Mouse (Mus musculus): ENCODE measurements around the gene Aldh3b1. TPM values are rescaled to one million over a fixed set of nuclear protein-coding genes. Genes with fewer than 3 reads are reported as not detected.
"Not testable (repeated sequence)": the region's sequence is repeated elsewhere in the genome, so short reads cannot be mapped to it uniquely, and the experiment has no call there.

The Aldh3b1 gene
- total RNA-seq (2021): 1 to 10 TPM; 2.8 to 3.0 TPM

DNA sequence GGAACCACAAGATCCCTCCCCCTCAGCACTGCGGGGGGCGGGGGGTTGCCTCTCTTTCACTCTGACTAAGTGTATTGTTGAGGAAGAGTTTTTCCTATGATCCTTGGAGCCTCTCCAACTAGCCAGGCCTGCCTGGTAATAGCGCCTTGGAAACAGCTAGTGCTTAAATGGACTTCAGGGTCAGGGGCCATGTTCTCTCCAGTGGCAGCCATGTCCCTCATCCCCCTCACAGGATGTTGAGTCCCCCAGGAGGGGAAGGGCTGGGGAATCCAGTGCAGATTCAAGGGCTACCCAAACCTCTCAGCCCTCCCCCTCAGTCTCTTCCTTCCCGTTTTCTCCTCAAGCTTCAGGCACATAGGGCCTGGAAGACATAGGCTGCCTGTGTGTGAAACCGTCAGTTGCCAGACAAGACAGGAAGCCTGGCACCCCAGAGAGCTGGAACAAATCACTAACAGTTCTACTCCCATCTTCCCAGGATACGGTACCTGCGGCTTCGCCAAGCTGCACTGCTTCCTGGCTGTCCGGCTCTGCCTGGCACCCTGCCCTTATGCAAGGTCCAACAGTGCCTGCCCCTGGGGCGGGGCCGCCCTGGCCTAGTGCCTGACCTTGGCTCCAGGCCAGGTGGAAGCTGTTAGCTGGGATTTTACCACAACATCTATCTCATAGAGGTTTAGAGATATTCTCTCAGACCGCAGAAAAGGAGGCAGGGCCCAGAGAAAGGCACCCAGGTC, at the start of gene Aldh3b1:
Gene Aldh3b1, minus strand, starts transcription at position 598 of the 731 bp plus-strand sequence.
- DNase-seq: peak; percentile 56 to 64

- DNase-seq: no peak
Observed at GRCm38 (mm10) chr19:3975866-3976265, 46.3 kb upstream of the Aldh3b1 start.

DNA sequence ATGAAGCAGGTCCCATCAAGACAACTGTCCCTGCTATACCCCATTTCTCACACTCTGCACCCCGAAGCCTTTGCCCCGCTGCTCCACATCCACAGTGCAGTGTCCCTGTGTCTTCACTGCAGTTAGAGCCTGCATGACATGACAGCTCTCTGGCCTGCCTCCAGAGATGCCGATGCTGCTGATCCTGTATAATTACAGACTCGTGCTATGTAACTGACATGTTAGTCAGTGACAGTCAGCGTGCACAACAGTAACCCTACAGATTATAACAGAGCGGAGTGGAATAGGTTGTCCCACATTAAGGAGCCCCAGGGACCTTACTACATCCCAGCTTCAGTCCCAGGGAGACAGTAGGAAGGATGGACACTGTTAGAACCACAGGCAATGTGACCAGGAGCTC, 45.0 kb upstream of the Aldh3b1 start:
- not testable (repeated sequence) for DNase-seq

DNA sequence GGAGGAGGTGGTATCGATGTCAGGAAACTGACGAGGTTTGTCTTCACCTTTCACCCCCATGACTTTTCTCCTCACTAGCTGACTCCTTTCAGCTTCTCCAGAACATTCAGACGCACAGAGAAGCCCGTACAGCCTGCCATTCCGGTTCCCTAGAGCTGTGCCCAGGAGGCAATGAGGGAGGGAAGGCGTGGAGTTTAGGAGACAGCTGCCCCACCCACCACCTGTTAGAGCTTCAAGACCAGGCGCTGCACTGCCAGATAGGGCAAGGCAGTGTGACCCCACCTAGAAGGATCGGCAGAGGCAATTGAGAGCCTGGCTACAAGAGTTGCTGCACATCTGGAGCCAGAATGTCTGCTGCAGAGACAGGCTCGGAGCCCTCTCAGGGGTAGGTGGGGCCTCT, 42.6 kb upstream of the Aldh3b1 start, which contains the start of gene Aldh3b2:
Gene Aldh3b2, plus strand, starts transcription at position 100 of the 400 bp plus-strand sequence.
- no peak for DNase-seq

DNA sequence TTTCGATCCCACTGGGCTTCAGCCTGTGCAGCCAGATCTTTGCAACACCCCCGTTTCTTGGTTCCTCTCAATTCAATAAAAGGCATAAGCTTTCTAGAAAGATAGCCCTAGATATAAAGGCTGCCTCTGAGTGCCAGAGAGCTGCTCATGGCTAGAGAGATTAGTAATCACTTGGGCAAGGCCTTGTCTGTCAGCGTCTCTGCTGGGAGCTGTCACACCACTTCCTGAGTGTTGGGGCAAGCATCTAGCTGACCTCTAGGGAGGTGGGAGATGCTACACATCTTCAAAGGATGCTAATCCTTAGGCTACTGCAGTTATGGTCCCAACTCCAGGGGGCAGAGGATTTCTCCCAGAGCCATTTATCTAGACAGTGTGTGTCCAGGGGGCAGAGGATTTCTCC, 37.6 kb upstream of the Aldh3b1 start:
- no peak for DNase-seq

- DNase-seq: no peak
Observed at GRCm38 (mm10) chr19:3966330-3967075, 36.9 kb upstream of the Aldh3b1 start.

DNA sequence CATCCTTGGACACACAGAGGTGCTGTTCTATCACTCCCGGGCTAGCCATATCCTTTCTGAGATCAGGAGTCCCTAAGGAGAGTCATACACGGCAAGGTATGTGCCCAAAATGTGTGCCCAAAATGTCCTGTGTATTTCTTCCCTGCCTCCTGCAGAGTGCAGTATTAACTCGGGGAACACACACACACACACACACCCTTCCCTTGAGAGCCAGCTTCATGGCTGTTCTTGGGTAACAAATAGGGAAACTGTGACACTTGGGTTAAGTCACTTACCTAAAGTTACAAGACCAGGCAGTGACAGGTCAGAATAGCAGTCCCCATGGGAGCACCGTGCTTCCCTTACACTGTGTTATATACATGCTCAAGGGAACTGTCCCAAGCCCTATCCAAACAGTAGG, 34.4 kb upstream of the Aldh3b1 start:
- DNase-seq: no peak

GRCm38 (mm10) chr19:3962469-3962868, 32.9 kb upstream of the Aldh3b1 start:
- DNase-seq: no peak

DNA sequence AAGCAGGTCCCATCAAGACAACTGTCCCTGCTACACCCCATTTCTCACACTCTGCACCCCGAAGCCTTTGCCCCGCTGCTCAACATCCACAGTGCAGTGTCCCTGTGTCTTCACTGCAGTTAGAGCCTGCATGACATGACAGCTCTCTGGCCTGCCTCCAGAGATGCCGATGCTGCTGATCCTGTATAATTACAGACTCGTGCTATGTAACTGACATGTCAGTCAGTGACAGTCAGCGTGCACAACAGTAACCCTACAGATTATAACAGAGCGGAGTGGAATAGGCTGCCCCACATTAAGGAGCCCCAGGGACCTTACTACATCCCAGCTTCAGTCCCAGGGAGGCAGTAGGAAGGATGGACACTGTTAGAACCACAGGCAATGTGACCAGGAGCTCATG, 32.2 kb upstream of the Aldh3b1 start:
- DNase-seq: not testable (repeated sequence)

- DNase-seq: no peak
Observed at GRCm38 (mm10) chr19:3960211-3960610, 30.6 kb upstream of the Aldh3b1 start.

GRCm38 (mm10) chr19:3959030-3959429, 29.4 kb upstream of the Aldh3b1 start:
- no peak for DNase-seq

- DNase-seq: no peak
Observed at GRCm38 (mm10) chr19:3958470-3958869, 28.9 kb upstream of the Aldh3b1 start, which contains the start of gene Aldh3b3. TSS of gene Aldh3b3 (plus strand) at chr19:3958645.

GRCm38 (mm10) chr19:3957296-3958036, 27.9 kb upstream of the Aldh3b1 start:
- not testable (repeated sequence) for DNase-seq

- DNase-seq: no peak
Observed at GRCm38 (mm10) chr19:3955804-3956203, 26.2 kb upstream of the Aldh3b1 start.

DNA sequence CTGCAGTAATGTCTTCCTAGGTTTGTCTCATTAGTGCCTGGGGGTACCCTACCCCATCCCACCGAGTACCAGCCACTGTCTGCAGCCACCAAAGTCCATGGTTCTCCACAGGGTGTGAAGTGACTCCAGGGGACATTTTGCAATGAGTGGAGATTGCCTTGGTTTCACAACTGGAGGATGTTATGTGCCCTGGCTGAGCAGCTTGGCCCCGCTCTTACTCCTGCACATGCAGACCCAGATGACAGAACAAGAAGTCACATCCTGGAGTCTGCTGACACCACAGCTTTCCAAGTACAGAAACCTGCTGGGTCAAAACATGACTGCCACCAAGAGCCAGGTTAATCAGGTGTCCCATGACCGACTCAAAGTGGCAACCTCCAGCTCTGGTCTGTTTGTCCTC, 25.4 kb upstream of the Aldh3b1 start:
- DNase-seq: no peak

- DNase-seq: no peak
Observed at GRCm38 (mm10) chr19:3952099-3952498, 22.5 kb upstream of the Aldh3b1 start.

- DNase-seq: no peak
Observed at GRCm38 (mm10) chr19:3951461-3951860, 21.9 kb upstream of the Aldh3b1 start.

DNA sequence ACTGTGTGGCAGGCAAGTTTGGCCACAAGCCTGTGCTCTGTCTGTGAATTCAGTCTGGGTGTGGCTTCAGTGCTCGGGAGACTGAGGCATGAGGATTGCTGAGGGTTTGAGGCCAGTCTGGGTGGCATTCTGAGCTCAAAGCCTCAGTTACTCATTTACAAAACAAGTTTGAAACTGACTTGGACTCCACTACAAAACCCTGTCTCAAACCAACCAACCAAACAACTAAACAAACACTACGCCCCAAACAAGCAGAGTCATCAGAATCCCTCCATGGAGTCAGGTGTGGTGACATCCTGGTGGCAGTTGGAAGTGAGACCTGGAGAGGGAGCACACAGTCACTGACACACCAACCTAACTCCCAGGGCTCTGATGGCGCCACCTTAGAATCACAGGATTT, 20.7 kb upstream of the Aldh3b1 start:
- no peak for DNase-seq

GRCm38 (mm10) chr19:3948546-3948945, 18.9 kb upstream of the Aldh3b1 start:
- DNase-seq: no peak

- DNase-seq: no peak
Observed at GRCm38 (mm10) chr19:3947813-3948212, 18.2 kb upstream of the Aldh3b1 start.

DNA sequence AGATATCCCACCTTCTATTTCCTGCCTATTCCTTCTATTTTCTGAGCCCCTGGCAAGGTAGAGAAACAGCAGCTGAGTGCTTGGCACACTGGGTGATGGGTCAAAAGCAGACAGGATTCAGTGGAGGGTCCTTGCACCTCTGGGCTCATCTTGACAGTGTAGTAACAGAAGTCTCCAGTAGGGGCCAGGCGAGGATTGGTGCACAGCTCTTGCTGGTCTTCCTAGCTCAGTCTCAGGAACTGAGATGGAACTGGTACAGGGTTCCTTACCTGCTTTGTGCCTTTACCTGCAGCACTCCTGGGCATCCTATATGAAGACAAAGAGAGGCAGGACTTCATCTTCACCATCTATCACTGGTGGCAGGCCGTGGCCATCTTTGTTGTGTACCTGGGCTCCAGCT, 17.1 kb upstream of the Aldh3b1 start:
- DNase-seq: peak; percentile 59 to 68

GRCm38 (mm10) chr19:3945872-3946564, 16.4 kb upstream of the Aldh3b1 start:
- DNase-seq: no peak
